Mouse (Mus musculus): ENCODE measurements around the gene Smim20.

Smim20 gene

DNA sequence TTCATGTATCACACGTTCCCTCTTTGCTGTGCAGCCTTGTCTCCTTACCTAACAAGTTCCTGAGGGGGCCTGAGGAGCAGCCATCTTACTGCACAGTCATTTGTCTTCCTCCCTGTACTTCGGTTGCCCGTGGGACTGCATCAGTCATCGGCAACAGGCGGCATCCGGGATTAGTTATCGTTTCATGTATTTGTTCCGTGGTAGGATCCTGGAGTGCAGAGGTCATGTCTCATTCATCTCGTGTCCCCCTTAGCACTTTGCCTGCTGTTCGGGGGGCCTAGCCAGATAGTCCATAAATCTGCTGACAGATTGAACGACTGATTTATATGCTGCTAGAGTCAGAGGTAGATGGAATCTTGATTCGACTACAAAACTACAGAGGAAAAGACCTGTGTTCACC is 1.1 kb upstream of the Smim20 start:
- 96% methylated on average over 12 of the region's 12 CpGs for WGBS

GRCm38 (mm10) chr5:53266181-53266580 is 702 bp upstream of the Smim20 start:
- 95% methylated on average over 4 of the region's 4 CpGs for WGBS

DNA sequence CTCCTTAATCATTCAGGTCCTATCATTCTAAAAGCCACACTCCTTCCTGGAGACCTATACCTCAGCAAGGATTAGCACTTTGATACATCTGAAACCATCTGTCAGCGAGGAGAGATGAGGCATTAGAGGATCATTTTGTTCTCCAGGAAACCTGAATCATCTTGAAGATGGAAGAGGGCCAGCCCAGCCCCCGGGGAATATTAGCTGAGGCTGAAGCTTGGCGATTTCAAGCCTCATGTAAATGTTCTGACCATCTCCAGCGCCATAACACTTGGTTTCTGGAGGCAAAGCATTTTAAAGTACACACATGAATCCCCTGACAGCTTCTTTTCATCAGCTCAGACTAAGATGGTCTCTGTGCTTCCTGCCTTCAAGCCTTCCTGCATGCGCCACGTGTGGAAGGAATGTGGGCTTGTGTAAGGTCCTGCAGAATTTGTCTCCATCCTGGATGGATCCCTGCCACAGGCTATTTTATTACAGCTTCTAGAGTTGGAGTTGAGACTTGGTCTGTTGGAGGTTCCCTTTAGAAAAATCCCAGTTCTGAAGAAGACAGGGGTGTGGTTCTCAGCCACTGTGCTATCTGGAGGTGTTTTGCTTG is 1.3 kb downstream of the Smim20 start:
- WGBS, result 62% methylated on average over 6 of the region's 6 CpGs

- WGBS, result 83% methylated on average over 5 of the region's 5 CpGs
Measured at GRCm38 (mm10) chr5:53269799-53270198, 2.9 kb downstream of the Smim20 start.

DNA sequence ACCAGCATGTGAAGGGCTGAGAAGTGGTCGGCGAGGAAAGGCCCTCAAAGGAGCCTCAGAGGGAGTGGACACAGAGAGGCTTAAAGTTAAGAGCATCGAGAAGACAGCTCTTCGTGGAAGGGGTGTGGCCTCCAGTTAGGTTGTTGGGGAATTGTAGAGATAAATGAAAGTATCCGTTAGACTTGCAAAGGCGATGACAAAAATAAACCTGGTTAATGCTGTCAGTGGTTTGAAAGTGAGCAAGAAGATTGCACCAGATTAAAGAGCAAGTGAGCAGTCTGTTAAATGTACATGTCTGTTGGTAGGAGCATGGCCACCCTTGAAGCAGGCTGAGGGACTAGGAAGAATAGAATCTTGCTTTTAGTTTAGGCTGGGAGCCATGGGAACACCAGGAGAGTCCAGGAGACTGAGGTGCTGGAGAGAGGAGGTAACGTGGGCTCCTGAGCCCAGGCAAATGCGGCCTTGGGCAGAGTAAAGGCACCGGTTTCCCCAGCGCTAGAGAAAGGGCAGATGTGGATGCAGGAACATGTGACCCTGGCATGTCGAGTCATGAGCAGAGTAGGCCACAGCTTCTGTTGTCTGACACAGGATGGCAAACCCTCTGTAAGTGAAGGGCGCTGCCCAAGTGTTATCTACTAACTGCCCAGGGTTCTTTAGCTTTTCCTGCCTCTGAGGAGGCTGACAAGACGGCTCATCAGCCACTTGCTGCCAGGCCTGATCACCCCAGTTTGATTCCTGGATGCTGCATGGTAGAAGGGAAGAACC is 4.2 kb downstream of the Smim20 start:
- WGBS, result 84% methylated on average over 13 of the region's 13 CpGs

GRCm38 (mm10) chr5:53272626-53273025 is 5.7 kb downstream of the Smim20 start:
- WGBS, result 96% methylated on average over 4 of the region's 4 CpGs

- 63% methylated on average over 5 of the region's 5 CpGs for WGBS
Measured at GRCm38 (mm10) chr5:53273699-53274430, 7.0 kb downstream of the Smim20 start.

GRCm38 (mm10) chr5:53274811-53275355 is 8.0 kb downstream of the Smim20 start:
- WGBS, result 44% methylated on average over 5 of the region's 5 CpGs

- WGBS, result 61% methylated on average over 3 of the region's 3 CpGs
Measured at GRCm38 (mm10) chr5:53275376-53275775, 8.5 kb downstream of the Smim20 start.

GRCm38 (mm10) chr5:53276470-53277022 is 9.7 kb downstream of the Smim20 start:
- 53% methylated on average over 5 of the region's 5 CpGs for WGBS

- WGBS, result 70% methylated on average over 4 of the region's 4 CpGs
Measured at GRCm38 (mm10) chr5:53277716-53278263, 10.9 kb downstream of the Smim20 start.

DNA sequence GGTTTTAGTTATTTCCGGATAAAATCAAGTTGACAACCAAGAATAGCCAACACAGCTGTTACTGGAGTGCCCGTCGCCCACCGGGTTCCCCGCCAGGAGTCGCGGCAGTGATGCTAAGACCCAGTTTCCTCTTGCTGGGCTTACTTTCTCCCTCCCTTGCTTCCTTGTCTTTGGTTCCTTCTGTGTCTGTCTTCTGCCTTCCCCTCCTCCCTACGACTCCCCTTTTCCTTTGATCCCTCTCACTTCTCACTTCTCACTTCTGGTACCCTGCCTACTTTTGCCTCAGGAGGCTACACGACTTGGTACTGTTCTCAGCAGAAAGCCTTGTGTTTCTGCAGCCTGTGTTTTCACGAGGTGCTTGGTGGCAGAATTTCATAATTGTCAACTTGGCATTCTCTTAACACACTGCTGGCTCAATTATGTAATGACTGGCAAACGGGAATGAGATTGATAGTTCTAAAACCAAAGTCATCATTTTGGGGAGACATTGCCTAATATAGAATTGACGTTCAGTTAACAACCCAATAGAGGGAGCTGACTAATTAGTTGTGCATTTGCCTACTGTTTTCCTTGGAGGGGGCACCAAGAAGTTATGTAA is 12.4 kb downstream of the Smim20 start:
- 47% methylated on average over 12 of the region's 12 CpGs for WGBS

DNA sequence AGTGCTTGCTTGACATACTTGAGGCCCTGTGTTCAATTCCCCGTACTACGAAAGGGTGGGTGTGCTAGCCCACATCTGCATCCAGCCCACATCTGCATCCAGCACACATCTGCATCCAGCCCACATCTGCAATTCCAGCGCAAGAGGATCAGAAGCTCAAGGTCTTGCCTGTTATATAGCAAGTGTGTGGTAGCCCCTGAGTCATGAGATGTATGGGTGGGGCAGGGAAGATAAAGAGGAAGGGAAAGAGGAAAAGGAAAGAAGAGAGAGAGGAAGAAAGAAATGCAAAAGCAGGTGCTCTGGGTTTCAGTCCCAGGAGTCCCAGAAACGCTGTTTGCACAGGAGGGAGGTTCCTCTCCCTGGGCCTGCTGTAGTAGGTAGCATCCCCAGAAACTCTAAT is 15.6 kb downstream of the Smim20 start:
- WGBS, result 91% methylated on average over 4 of the region's 4 CpGs

GRCm38 (mm10) chr5:53286406-53286805 is 19.5 kb downstream of the Smim20 start:
- 95% methylated on average over 2 of the region's 2 CpGs for WGBS

- 64% methylated on average over 9 of the region's 9 CpGs for WGBS
Measured at GRCm38 (mm10) chr5:53289438-53289837, 22.6 kb downstream of the Smim20 start.

GRCm38 (mm10) chr5:53294627-53295026 is 27.7 kb downstream of the Smim20 start:
- 58% methylated on average over 5 of the region's 5 CpGs for WGBS

DNA sequence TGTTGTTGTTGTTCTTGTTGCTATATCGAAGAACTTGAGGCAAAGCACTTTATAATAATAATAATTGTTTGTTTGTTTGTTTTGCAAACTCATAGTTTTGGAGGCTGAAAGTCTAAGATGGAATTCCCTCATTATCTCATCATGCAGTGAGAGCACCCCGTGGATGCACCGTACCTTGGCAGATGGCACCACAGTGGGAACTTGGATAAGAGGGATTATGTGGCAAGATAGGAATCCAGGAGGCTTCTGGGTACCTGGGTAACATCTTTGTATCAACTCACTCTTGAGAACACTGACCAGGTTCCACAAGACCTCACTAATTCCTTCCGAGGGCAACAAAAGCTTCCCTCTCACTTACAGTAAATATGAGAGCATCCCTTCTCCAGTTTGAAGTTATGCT is 30.1 kb downstream of the Smim20 start:
- WGBS, result 85% methylated on average over 4 of the region's 4 CpGs

- 63% methylated on average over 8 of the region's 8 CpGs for WGBS
Measured at GRCm38 (mm10) chr5:53301496-53301895, 34.6 kb downstream of the Smim20 start.

DNA sequence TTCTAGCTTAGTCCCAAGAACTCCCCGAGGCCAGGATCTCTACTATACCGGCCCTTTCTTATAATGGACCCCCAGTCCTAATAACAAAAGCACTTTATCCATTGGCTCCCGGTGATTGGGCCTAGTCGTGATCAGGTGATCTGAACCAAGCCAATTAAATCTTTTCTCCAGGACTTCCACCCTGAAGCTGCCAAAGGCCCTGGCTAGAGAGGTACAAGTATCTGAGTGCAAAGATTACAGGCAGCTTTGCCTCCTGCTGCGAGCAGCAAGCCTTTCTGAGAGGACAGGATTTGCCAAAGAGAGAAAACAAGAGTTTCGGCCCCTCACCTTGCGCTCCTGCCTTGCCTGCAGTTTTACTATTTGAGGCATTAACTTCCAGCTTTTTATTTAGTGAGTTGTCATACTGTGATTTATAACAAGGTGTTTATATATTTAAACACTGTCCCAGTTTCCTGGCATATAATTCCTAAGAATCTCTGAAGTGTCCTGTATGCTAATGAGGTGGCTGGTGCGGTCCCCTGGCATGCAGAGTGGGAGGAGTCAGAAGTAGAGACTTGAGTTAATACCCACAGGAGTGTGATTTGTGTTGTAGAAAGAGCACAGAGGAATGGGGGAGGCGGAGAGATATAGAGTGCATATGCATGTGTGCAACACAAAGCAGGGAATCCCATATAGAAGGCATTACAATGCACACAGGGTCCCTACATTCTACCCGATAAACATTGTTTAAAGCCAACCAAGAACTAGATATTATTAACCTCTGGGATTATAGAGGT is 36.2 kb downstream of the Smim20 start:
- 78% methylated on average over 10 of the region's 10 CpGs for WGBS

- 90% methylated on average over 6 of the region's 6 CpGs for WGBS
Measured at GRCm38 (mm10) chr5:53303941-53304340, 37.1 kb downstream of the Smim20 start.

GRCm38 (mm10) chr5:53304936-53305335 is 38.1 kb downstream of the Smim20 start:
- WGBS, result 41% methylated on average over 4 of the region's 4 CpGs
